Comparison of ENCODE assay signal across 7 mouse cellular contexts in genomic region chr1:61203170-61203569, GRCm38 (mm10).
DNase-seq lines count a peak whose midpoint lies in the region; ATAC-seq and TF ChIP-seq lines count a peak whose summit lies in the region.

No protein-coding gene starts in this region.

- no peaks in the 10 kb centered on the region for H3K27me3 ChIP-seq in limb, embryonic 15.5 days
- no peaks in the 10 kb centered on the region for H3K27me3 ChIP-seq in stomach, embryonic 14.5 days (ENCODE audit: control insufficient read depth, insufficient read depth, low read length)
- H3K27me3 ChIP-seq in kidney, adult 2 months (replicated peaks; ENCODE audit: control insufficient read depth, insufficient read depth, low read length) = no peaks in the 10 kb centered on the region

- DNase-seq in cerebellum, postnatal 10 days = peak; percentile 73 to 87
- peak; percentile 43 to 50 for DNase-seq in heart, adult 18-20 months
- no peak for DNase-seq in layer of hippocampus, adult 11-12 months (ENCODE audit: low spot score)
- no peak for DNase-seq in kidney, adult 2 months

- peak; percentile 51 for ATAC-seq in cerebellum, adult (ENCODE audit: insufficient number of reproducible peaks, low FRiP score, low TSS enrichment)
- 0 out of 2 replicates have a peak, but pooled peaks have one; percentile 48 for ATAC-seq in limb, embryonic 15.5 days (ENCODE audit: insufficient number of reproducible peaks, low FRiP score, low TSS enrichment, low read depth)
- peak; percentile 80; the same call in 1 of the 2 replicates for ATAC-seq in stomach, embryonic 14.5 days (ENCODE audit: insufficient number of reproducible peaks, insufficient read depth, low FRiP score, low read depth)

- TF ChIP-seq CTCF in kidney, adult 2 months (conservative IDR thresholded peaks at IDR 0.05; ENCODE audit: insufficient read depth, insufficient read length, low read depth, low read length) = no peak

- H3K4me3 ChIP-seq in limb, embryonic 15.5 days = no peak overlapping the region
- H3K4me3 ChIP-seq in stomach, embryonic 14.5 days (ENCODE audit: low read depth, low read length) = no peak overlapping the region
- no peak overlapping the region for H3K4me3 ChIP-seq in kidney, adult 2 months (ENCODE audit: insufficient read depth, low read depth, low read length)

- H3K4me1 ChIP-seq in limb, embryonic 15.5 days = peaks cover 8% of the 10 kb centered on the region; the same call in 1 of the 2 replicates
- peaks cover 18% of the 10 kb centered on the region for H3K4me1 ChIP-seq in stomach, embryonic 14.5 days (ENCODE audit: control insufficient read depth, insufficient read depth, low read length)
- H3K4me1 ChIP-seq in kidney, adult 2 months (ENCODE audit: control insufficient read depth, insufficient read depth, low read length) = no peaks in the 10 kb centered on the region

- no peaks in the 10 kb centered on the region for H3K9me3 ChIP-seq in limb, embryonic 15.5 days
- H3K9me3 ChIP-seq in stomach, embryonic 14.5 days (ENCODE audit: control insufficient read depth, low read depth, low read length) = no peaks in the 10 kb centered on the region

- no peak for TF ChIP-seq POLR2A in kidney, adult 2 months (IDR thresholded peaks at IDR 0.05; ENCODE audit: low read depth, low read length)

- no peaks in the 10 kb centered on the region for H3K36me3 ChIP-seq in limb, embryonic 15.5 days
- no peaks in the 10 kb centered on the region for H3K36me3 ChIP-seq in stomach, embryonic 14.5 days (ENCODE audit: control insufficient read depth, insufficient read depth, low read length)
- no peaks in the 10 kb centered on the region for H3K36me3 ChIP-seq in kidney, adult 2 months (ENCODE audit: control insufficient read depth, insufficient read depth, low read length)

- WGBS in limb, embryonic 15.5 days = 15% methylated on average over 15 of the region's 15 CpGs
- 11% methylated on average over 15 of the region's 15 CpGs for WGBS in stomach, embryonic 14.5 days
- WGBS in kidney, adult 2 months = 36% methylated on average over 15 of the region's 15 CpGs

- no peak overlapping the region for H3K27ac ChIP-seq in limb, embryonic 15.5 days
- peak overlapping the region; percentile 22; the same call in 1 of the 2 replicates for H3K27ac ChIP-seq in stomach, embryonic 14.5 days (ENCODE audit: low read length)
- H3K27ac ChIP-seq in kidney, adult 2 months (ENCODE audit: insufficient read depth, low read depth, low read length) = no peak overlapping the region

- H3K9ac ChIP-seq in limb, embryonic 15.5 days = no peak overlapping the region
- no peak overlapping the region for H3K9ac ChIP-seq in stomach, embryonic 14.5 days (replicated peaks; ENCODE audit: low read depth, low read length)

- H3K4me2 ChIP-seq in limb, embryonic 15.5 days = peak overlapping the region; percentile 13
- H3K4me2 ChIP-seq in stomach, embryonic 14.5 days (replicated peaks; ENCODE audit: low read depth, low read length) = peak overlapping the region; percentile 21

Comparison
In these comparisons a context has a peak if more than half of its experiments do, and no peak if none do; other contexts are left out.
1. DNase-seq: peak in cerebellum, postnatal 10 days (2 of 2) and heart, adult 18-20 months (2 of 2); none in layer of hippocampus, adult 11-12 months (single experiment) and kidney, adult 2 months (single experiment).
2. Peak in every context shown above with its lines, with median percentiles within 50 percentile points of each other: ATAC-seq.